Mouse (Mus musculus) embryonic fibroblast, embryonic 13.5 days (primary cell): Measurements from ENCODE around the gene Hdhd5.

ENCODE experiments used
- CTCF ChIP-seq: IDR thresholded peaks from 2 replicates; pipeline ENCODE4 v1.5.1; 2011; ENCODE audit warnings: mild to moderate bottlenecking, control low read depth, low read length, moderate library complexity, borderline replicate concordance; ENCODE audit not compliant: insufficient read depth
- POLR2A ChIP-seq: IDR thresholded peaks from 2 replicates; pipeline ENCODE4 v1.6.1; 2011; ENCODE audit warnings: low read depth, mild to moderate bottlenecking, control low read depth, low read length, moderate library complexity

DNA sequence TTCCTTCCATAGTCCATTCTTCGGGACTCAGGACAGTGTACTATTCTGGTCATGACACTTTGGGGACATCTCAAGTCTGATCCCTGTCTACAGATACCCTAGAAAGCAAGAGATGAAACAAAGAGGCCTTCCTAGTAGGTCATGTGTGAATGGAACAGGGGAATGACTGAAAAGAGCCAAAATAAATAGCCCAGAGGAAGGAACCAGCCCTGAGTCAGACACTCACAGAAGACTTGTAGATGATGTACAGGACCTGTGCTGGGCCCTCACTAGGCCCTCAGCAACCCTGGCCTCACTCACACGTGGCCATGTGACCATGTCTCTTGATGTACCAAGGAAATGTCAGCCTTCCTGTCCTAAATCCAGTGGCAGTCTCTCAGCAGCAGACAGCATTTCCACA, 41.7 kb downstream of the Hdhd5 start:
- TF ChIP-seq CTCF (no peak), POLR2A (no peak)
